Mouse (Mus musculus): ENCODE data around the gene Coro6. TPM values are rescaled to one million over a fixed set of nuclear protein-coding genes. Genes with fewer than 3 reads are reported as not detected.

The Coro6 gene
- total RNA-seq, 2 experiments from 2014 or later, result 33.3 to 45.9 TPM

- intact Hi-C loops (cut with DNase I), result no loop called here
- peak; percentile 89 to 90 for DNase-seq (ENCODE audit: low spot score in 2 of 2)
Observed at GRCm38 (mm10) chr11:77491123-77491501, 28.9 kb downstream of the Coro6 start.

- intact Hi-C loops (cut with DNase I), result loop anchor here (2.0 kb wide), 1 partner anchor 133 kb away; no protein-coding TSS in a partner anchor
- DNase-seq (ENCODE audit: low spot score in 2 of 2), result peak; percentile 70 to 75
Observed at GRCm38 (mm10) chr11:77491502-77492291, 29.5 kb downstream of the Coro6 start.

- DNase-seq (ENCODE audit: low spot score in 2 of 2), result peak; percentile 65 to 67
Observed at GRCm38 (mm10) chr11:77492311-77492871, 30.2 kb downstream of the Coro6 start.

GRCm38 (mm10) chr11:77492911-77493332 is 30.7 kb downstream of the Coro6 start:
- intact Hi-C loops (cut with DNase I), result loop anchor here (2.0 kb wide), 1 partner anchor 132 kb away; no protein-coding TSS in a partner anchor
- peak; percentile 88 to 93 for DNase-seq (ENCODE audit: low spot score in 2 of 2)

More at GRCm38 (mm10) chr11:77492311-77492871, 30.2 kb downstream of the Coro6 start:
- intact Hi-C loops (cut with DNase I), result loop anchor here (2.0 kb wide), 1 partner anchor 132 kb away; no protein-coding TSS in a partner anchor

- intact Hi-C loops (cut with DNase I), result loop anchor here (2.0 kb wide), 1 partner anchor 131 kb away; no protein-coding TSS in a partner anchor
- DNase-seq (ENCODE audit: low spot score in 2 of 2), result peak; percentile 76 to 79
Observed at GRCm38 (mm10) chr11:77493512-77494343, 31.5 kb downstream of the Coro6 start, which contains the start of gene Git1. Git1 (plus strand) TSS chr11:77493562.

GRCm38 (mm10) chr11:77494344-77494676 is 32.1 kb downstream of the Coro6 start:
- intact Hi-C loops (cut with DNase I), result no loop called here

GRCm38 (mm10) chr11:77494782-77495181 is 32.6 kb downstream of the Coro6 start:
- intact Hi-C loops (cut with DNase I), result no loop called here
- no peak for DNase-seq (ENCODE audit: low spot score in 2 of 2)

More at GRCm38 (mm10) chr11:77494344-77494676, 32.1 kb downstream of the Coro6 start:
- no peak for DNase-seq (ENCODE audit: low spot score in 2 of 2)

- intact Hi-C loops (cut with DNase I), result no loop called here
- no peak for DNase-seq (ENCODE audit: low spot score in 2 of 2)
Observed at GRCm38 (mm10) chr11:77495507-77495906, 33.3 kb downstream of the Coro6 start.

GRCm38 (mm10) chr11:77497341-77497756 is 35.1 kb downstream of the Coro6 start:
- intact Hi-C loops (cut with DNase I), result no loop called here
- DNase-seq (ENCODE audit: low spot score in 2 of 2), result no peak

GRCm38 (mm10) chr11:77497851-77498250 is 35.6 kb downstream of the Coro6 start:
- intact Hi-C loops (cut with DNase I), result no loop called here
- no peak for DNase-seq (ENCODE audit: low spot score in 2 of 2)

- intact Hi-C loops (cut with DNase I), result no loop called here
Observed at GRCm38 (mm10) chr11:77498261-77499139, 36.3 kb downstream of the Coro6 start.

GRCm38 (mm10) chr11:77499354-77499753 is 37.1 kb downstream of the Coro6 start:
- DNase-seq (ENCODE audit: low spot score in 2 of 2), result no peak
- intact Hi-C loops (cut with DNase I), result no loop called here

More at GRCm38 (mm10) chr11:77498261-77499139, 36.3 kb downstream of the Coro6 start:
- no peak for DNase-seq (ENCODE audit: low spot score in 2 of 2)

- peak; percentile 57 to 66 for DNase-seq (ENCODE audit: low spot score in 2 of 2)
- intact Hi-C loops (cut with DNase I), result loop anchor here (10.0 kb wide), 1 partner anchor 304 kb away; no protein-coding TSS in a partner anchor
Observed at GRCm38 (mm10) chr11:77500361-77501325, 38.4 kb downstream of the Coro6 start.

- intact Hi-C loops (cut with DNase I), result loop anchor here (10.0 kb wide), 1 partner anchor 303 kb away; no protein-coding TSS in a partner anchor
Observed at GRCm38 (mm10) chr11:77501392-77501791, 39.2 kb downstream of the Coro6 start.

GRCm38 (mm10) chr11:77501971-77502370 is 39.8 kb downstream of the Coro6 start:
- DNase-seq (ENCODE audit: low spot score in 2 of 2), result no peak
- intact Hi-C loops (cut with DNase I), result loop anchor here (10.0 kb wide), 1 partner anchor 303 kb away; no protein-coding TSS in a partner anchor

More at GRCm38 (mm10) chr11:77501392-77501791, 39.2 kb downstream of the Coro6 start:
- peak; percentile 62 to 78 for DNase-seq (ENCODE audit: low spot score in 2 of 2)

GRCm38 (mm10) chr11:77502481-77502880 is 40.3 kb downstream of the Coro6 start:
- DNase-seq (ENCODE audit: low spot score in 2 of 2), result no peak
- intact Hi-C loops (cut with DNase I), result loop anchor here (10.0 kb wide), 1 partner anchor 302 kb away; no protein-coding TSS in a partner anchor

GRCm38 (mm10) chr11:77503511-77503910 is 41.3 kb downstream of the Coro6 start:
- DNase-seq (ENCODE audit: low spot score in 2 of 2), result no peak

More at GRCm38 (mm10) chr11:77503511-77503910, 41.3 kb downstream of the Coro6 start:
- intact Hi-C loops (cut with DNase I), result loop anchor here (10.0 kb wide), 1 partner anchor 301 kb away; no protein-coding TSS in a partner anchor

All from left cerebral cortex, postnatal 36 days (tissue).